Mouse (Mus musculus) liver, embryonic 14.5 days (tissue): ENCODE measurements around the gene Pou2f2. TPM values are rescaled to one million over a fixed set of nuclear protein-coding genes. Genes with fewer than 3 reads are reported as not detected.
A peak's percentile ranks its signal among the peaks of the same experiment; 100 is the strongest.

Source experiments
- ATAC-seq: fragments of 200-750 bp; cut with Nextera tagmentation; 2 replicates; pipeline ENCODE4 v1.8.0; 2017; ENCODE audit warnings: moderate number of reproducible peaks, mild to moderate bottlenecking, moderate library complexity; ENCODE audit not compliant: insufficient read depth
- DNase-seq, 3 experiments: peaks; one replicate each; pipeline ENCODE4 v3.0.0-alpha.2; 2012 to 2013; ENCODE audit warnings: low read depth in 3 of 3, low spot score in 3 of 3
- H3K27ac ChIP-seq: fragments of 300-500 bp; sonication (generic); 2 replicates; pipeline ENCODE4 v1.5.1; 2014; ENCODE audit warnings: moderate library complexity, mild to moderate bottlenecking, control low read depth, inconsistent platforms
- H3K27me3 ChIP-seq: fragments of 300-500 bp; sonication (generic); 2 replicates; pipeline ENCODE4 v1.6.1; 2014; ENCODE audit warnings: mild to moderate bottlenecking, low read length, moderate library complexity; ENCODE audit not compliant: control insufficient read depth, insufficient read depth
- H3K36me3 ChIP-seq: fragments of 300-500 bp; sonication (generic); replicated peaks from 2 replicates; pipeline ENCODE4 v1.6.1; 2014; ENCODE audit warnings: low read depth; ENCODE audit not compliant: control insufficient read depth, insufficient read depth
- H3K4me1 ChIP-seq, 2 experiments: fragments of 200-500 bp in 1 of 2; fragments of 300-500 bp in 1 of 2; sonication (generic) in 1 of 2; replicated peaks; 2 replicates each; pipeline ENCODE4 v1.6.1; 2012 to 2014; ENCODE audit warnings: antibody characterized with exemption in 1 of 2, inconsistent platforms in 1 of 2, low read length in 1 of 2; ENCODE audit not compliant: control insufficient read depth in 2 of 2, insufficient read depth in 2 of 2
- H3K4me2 ChIP-seq: fragments of 300-500 bp; sonication (generic); 2 replicates; pipeline ENCODE4 v1.6.1; 2014; ENCODE audit warnings: low read depth, mild to moderate bottlenecking, control low read depth, moderate library complexity
- H3K4me3 ChIP-seq, 2 experiments: fragments of 200-500 bp in 1 of 2; fragments of 300-500 bp in 1 of 2; sonication (generic) in 1 of 2; 2 replicates each; pipeline ENCODE4 v1.5.1; 2012 to 2014; ENCODE audit warnings: low read depth in 2 of 2, low read length in 2 of 2, mild to moderate bottlenecking in 2 of 2, control low read depth in 1 of 2, inconsistent platforms in 1 of 2, moderate library complexity in 1 of 2; ENCODE audit not compliant: insufficient read depth in 1 of 2
- H3K9ac ChIP-seq: fragments of 300-500 bp; sonication (generic); replicated peaks from 2 replicates; pipeline ENCODE4 v1.6.1; 2014; ENCODE audit warnings: mild to moderate bottlenecking, control low read depth, moderate library complexity
- H3K9me3 ChIP-seq: fragments of 300-500 bp; sonication (generic); 2 replicates; pipeline ENCODE4 v1.6.1; 2016; ENCODE audit warnings: low read length, mixed read lengths; ENCODE audit not compliant: control insufficient read depth
- CTCF ChIP-seq: IDR thresholded peaks from 2 replicates; pipeline ENCODE4 v1.5.1; 2016; ENCODE audit warnings: antibody characterized with exemption, low read depth, control low read depth
- EP300 ChIP-seq: IDR thresholded peaks from 2 replicates; pipeline ENCODE4 v1.6.1; 2016; ENCODE audit warnings: antibody characterized with exemption, low read depth
- WGBS: fragments of 180-500 bp; shearing (Covaris S2); extraction: QIAGEN DNeasy Blood & Tissue Kit; methylation state at CpG from one replicate; pipeline ENCODE4 v1.1.7; 2014; ENCODE audit not compliant: insufficient replicate concordance; 5-methylcytosine and 5-hydroxymethylcytosine counted together
- polyA plus RNA-seq, 2 experiments: library from polyadenylated mRNA; depleted of rRNA in 1 of 2; stranded (reverse) in 1 of 2; unstranded in 1 of 2; fragments of >200 nt; fragmentation: Nextera tagmentation in 1 of 2; extraction: Ambion mirVana in 1 of 2; gene quantifications; 2 replicates each; pipeline versions ENCODE4 v1.2.1 to v1.2.3; 2012 to 2014

The Pou2f2 gene
- polyA plus RNA-seq, 2 experiments, result 0.73 to 0.94 TPM

DNA sequence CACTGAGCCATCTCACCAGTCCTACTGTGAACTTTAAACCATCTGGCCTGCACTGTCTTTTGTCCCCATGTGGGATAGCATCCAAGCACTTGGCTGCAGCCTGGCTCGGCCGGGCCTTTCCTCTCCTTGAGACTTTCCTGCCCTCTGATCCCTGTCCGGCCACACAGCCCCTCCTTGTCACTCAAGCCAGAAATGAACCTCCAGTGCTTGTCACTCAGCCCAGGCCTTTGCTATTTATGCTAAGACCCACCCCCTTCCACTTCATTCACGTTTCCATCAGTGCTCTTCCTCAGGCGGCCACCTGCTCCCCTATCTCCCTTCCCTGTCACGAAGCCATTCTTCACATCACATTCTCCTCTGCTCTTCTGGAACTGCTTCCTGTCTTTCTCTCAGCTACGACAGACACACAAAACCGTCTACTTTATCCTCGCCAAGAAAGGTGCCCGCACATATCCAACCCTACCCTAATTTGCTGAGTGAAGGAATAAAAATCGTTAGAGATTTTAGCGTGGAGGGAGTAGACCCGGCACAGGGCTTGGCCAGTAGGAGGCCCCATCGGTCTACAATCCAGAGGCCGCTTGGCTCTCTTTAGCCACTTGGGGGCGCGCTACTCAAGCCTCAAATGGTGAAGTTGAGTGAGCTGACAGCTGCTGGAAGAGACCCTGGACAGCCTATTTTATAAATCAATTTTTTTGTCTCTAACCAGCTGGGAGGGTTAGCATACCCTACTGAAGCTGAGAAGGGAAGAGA lies 73.9 kb downstream of the Pou2f2 start:
- H3K27me3 ChIP-seq, result no peaks in the 10 kb centered on the region
- TF ChIP-seq CTCF, result peak; percentile 96
- TF ChIP-seq EP300, result no peak
- 15% methylated on average over 17 of the region's 17 CpGs for WGBS
- no peaks in the 10 kb centered on the region for H3K36me3 ChIP-seq
- no peak overlapping the region for H3K4me2 ChIP-seq
- no peak for ATAC-seq
- H3K4me1 ChIP-seq, result 0 out of 4 replicates have a peak, but pooled peaks cover 0 to 2% of the 10 kb centered on the region in 2 experiments
- H3K9me3 ChIP-seq, result no peaks in the 10 kb centered on the region
- DNase-seq, result peak; percentile 46 to 63 (median 47)
- H3K4me3 ChIP-seq, result no peak overlapping the region
- H3K27ac ChIP-seq, result no peak overlapping the region
- H3K9ac ChIP-seq, result no peak overlapping the region

DNA sequence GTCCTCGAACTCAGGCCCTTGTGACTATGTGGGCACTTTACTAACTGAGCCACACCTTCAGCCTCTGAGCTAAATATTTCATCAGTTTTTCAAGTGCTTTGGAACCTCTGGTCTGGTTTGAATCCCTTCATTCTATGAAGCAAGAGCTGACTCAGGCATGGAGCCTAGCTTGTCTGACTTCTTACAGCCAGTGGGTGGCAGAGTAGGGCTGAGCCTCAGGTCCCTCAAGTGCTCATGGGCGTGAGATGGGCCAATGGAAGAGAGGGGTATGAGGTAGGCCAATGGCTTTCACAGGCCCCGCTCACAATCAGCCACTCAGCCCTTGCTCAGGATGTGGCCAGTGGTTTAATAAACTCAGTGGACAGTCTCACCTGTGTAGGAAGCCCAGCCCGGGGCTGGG lies 79.9 kb downstream of the Pou2f2 start:
- no peak overlapping the region for H3K4me2 ChIP-seq
- no peak for DNase-seq
- WGBS, result 45% methylated on average over 4 of the region's 4 CpGs
- TF ChIP-seq EP300 (no peak), CTCF (peak; percentile 39)
- H3K27me3 ChIP-seq, result no peaks in the 10 kb centered on the region
- H3K27ac ChIP-seq, result no peak overlapping the region
- no peak for ATAC-seq
- H3K4me3 ChIP-seq, result no peak overlapping the region
- H3K9me3 ChIP-seq, result no peaks in the 10 kb centered on the region
- no peak overlapping the region for H3K9ac ChIP-seq
- no peaks in the 10 kb centered on the region for H3K36me3 ChIP-seq
- no peaks in the 10 kb centered on the region for H3K4me1 ChIP-seq

DNA sequence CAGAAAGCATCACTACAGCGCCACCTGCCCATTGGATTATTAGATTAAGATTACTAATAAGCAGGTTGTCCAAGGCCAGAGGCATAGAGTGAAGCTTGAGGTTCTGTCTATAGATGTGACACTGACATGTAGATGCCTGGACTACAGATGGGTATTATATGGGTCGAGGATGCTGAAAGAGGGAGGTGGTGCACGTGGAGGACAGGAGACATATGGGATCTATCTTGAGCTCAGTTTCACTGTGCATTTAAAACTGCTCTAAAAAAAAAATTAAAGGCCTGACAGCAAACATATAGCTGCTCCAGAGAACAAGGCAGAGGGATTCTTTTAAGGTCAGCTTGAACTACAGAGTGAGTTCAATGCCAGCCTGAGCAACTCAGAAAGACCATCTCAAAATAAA lies 81.4 kb downstream of the Pou2f2 start:
- Histone ChIP-seq H3K9ac (no peak overlapping the region), H3K4me2 (no peak overlapping the region), H3K4me3 (no peak overlapping the region), H3K4me1 (no peaks in the 10 kb centered on the region), H3K27me3 (no peaks in the 10 kb centered on the region), H3K9me3 (no peaks in the 10 kb centered on the region), H3K36me3 (no peaks in the 10 kb centered on the region), H3K27ac (no peak overlapping the region)
- DNase-seq (no peak), ATAC-seq (no peak)
- TF ChIP-seq CTCF (no peak), EP300 (no peak)
- 64% methylated on average over 3 of the region's 3 CpGs for WGBS

DNA sequence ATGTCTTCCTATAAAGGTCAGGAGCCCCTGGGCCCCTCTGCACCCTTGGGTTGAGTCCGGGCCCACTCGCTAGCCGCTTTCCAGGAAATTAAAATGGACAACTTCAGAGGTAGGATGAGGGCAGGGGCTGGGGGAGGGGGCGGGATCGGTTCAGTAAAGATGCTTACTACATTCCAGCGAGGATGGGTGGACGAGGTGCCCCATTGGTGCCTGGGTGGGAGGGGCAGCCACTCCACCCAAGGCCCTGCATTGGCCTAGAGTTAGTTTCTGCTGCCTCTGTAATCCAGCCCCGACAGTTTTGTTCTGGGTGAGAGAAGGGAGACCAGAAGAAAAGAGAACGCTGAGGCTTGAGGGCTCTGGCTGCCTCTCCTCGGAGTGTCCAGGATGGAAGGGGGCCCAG lies 89.7 kb downstream of the Pou2f2 start:
- H3K4me3 ChIP-seq, result no peak overlapping the region
- TF ChIP-seq EP300, result no peak
- TF ChIP-seq CTCF, result no peak
- H3K9me3 ChIP-seq, result no peaks in the 10 kb centered on the region
- no peak overlapping the region for H3K4me2 ChIP-seq
- H3K9ac ChIP-seq, result no peak overlapping the region
- H3K36me3 ChIP-seq, result no peaks in the 10 kb centered on the region; the same call in 1 of the 2 replicates
- peaks cover 0 to 1% of the 10 kb centered on the region in 2 experiments; a peak in 1 of 4 replicates for H3K4me1 ChIP-seq
- no peak for DNase-seq
- no peak overlapping the region for H3K27ac ChIP-seq
- 41% methylated on average over 10 of the region's 10 CpGs for WGBS
- ATAC-seq, result no peak
- H3K27me3 ChIP-seq, result no peaks in the 10 kb centered on the region

DNA sequence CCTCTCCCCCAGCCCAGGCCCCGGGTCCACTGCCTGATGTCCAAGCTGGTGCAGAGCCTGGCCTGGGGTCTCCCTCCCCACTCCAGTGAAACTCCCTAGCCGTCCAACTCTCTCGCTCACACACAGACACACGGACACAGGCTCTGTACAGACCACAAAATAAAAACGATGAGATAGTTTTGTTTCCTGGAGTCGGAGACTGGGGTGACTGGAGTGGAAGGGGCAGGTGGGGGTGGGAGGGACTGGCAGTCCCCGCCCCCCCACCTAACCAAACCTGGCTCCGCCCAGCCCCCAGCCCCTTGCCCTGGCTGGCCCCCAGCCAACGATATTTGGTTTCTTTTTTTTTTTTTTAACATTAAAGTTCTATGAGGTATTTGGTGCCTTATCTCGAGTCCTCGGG lies 90.6 kb downstream of the Pou2f2 start:
- H3K27ac ChIP-seq, result no peak overlapping the region
- DNase-seq, result no peak
- 23% methylated on average over 11 of the region's 11 CpGs for WGBS
- ATAC-seq, result no peak
- H3K36me3 ChIP-seq, result peaks cover 4% of the 10 kb centered on the region
- no peaks in the 10 kb centered on the region for H3K27me3 ChIP-seq
- TF ChIP-seq CTCF (no peak), EP300 (no peak)
- H3K4me2 ChIP-seq, result peak overlapping the region; percentile 19; the same call in 1 of the 2 replicates
- peaks cover 0 to 4% of the 10 kb centered on the region in 2 experiments; a peak in 2 of 4 replicates for H3K4me1 ChIP-seq
- no peaks in the 10 kb centered on the region for H3K9me3 ChIP-seq
- H3K4me3 ChIP-seq, result no peak overlapping the region
- H3K9ac ChIP-seq, result no peak overlapping the region
